Mouse (Mus musculus): ENCODE data around the gene Stxbp5l. TPM values are rescaled to one million over a fixed set of nuclear protein-coding genes. Genes with fewer than 3 reads are reported as not detected.

The Stxbp5l gene
- not detected for total RNA-seq (2023)

DNA sequence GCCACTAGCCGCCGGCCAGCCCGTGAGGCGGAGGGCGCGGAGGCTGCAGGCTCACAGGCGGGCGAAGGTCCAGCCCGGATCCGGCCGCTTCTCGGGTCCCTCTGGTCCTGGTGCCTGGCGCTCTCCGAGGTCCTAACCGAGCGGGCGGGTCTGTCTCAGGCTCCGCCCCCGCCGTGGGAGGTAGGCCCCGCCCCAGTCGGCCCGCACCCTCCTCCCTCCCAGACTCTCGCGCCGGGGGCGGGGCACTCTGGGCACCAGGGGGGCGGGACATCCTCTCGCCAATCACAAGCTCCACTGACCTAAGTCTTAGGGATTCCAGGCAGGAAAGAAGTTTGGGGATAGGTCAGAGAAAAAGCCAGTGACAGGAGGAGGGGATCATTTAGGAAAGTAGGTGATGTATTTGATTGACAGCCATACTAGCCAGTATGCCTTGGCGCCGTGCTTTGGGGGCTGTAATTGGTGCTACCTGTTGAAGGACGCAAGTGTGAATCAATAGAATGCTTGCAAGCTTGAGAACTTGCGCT, at the start of gene Stxbp5l:
TSS of gene Stxbp5l (minus strand) at position 142 of the 524 bp plus-strand sequence.

Other genes starting within 250 kb of the Stxbp5l start
- 10.7 TPM for gene Gtf2e1, start 154.8 kb upstream of the Stxbp5l start, total RNA-seq (2023)
- 17.7 TPM for gene Rabl3, start 154.9 kb upstream of the Stxbp5l start, total RNA-seq (2023)
- gene Hgd, start 195.2 kb upstream of the Stxbp5l start, total RNA-seq (2023) = not detected